Mouse (Mus musculus): ENCODE measurements at regions not wholly inside any gene's neighbourhood (a gene's known extent, or its start where the extent isn't known, plus 50 kb on each side); places are given as distances from the start of the nearest gene placed in this dataset.

- peak; percentile 57 for ATAC-seq
These were observed 56.8 kb upstream of the Edn1 start for GRCm38 (mm10) chr13:42244240-42245086.

GRCm38 (mm10) chr13:42245753-42246409, 55.4 kb upstream of the Edn1 start:
- peak; percentile 74 for ATAC-seq

All from CD4-positive, CD25-positive, alpha-beta regulatory T cell, adult 4 months (primary cell).